Mouse (Mus musculus) liver, embryonic 11.5 days (tissue): ENCODE results near the gene Gm49405. TPM values are rescaled to one million over a fixed set of nuclear protein-coding genes. Genes with fewer than 3 reads are reported as not detected.
A peak's percentile ranks its signal among the peaks of the same experiment; 100 is the strongest.
"Not testable (repeated sequence)": the region's sequence is repeated elsewhere in the genome, so short reads cannot be mapped to it uniquely, and the experiment has no call there.

Experiments
- ATAC-seq: fragments of 200-750 bp; cut with Nextera tagmentation; replicated peaks from 2 replicates; pipeline ENCODE4 v1.8.0; 2017; ENCODE audit warnings: moderate number of reproducible peaks, mild to moderate bottlenecking, moderate TSS enrichment, moderate library complexity; ENCODE audit not compliant: low FRiP score
- DNase-seq: peaks from one replicate; pipeline ENCODE4 v3.0.0-alpha.2; 2017; ENCODE audit warnings: low spot score
- H3K27ac ChIP-seq: fragments of 300-500 bp; sonication (generic); 2 replicates; pipeline ENCODE4 v1.5.1; 2014; ENCODE audit warnings: mild to moderate bottlenecking, low read depth, low read length, control low read depth
- H3K27me3 ChIP-seq: fragments of 300-500 bp; sonication (generic); replicated peaks from 2 replicates; pipeline ENCODE4 v1.6.1; 2014; ENCODE audit warnings: low read length, mixed read lengths; ENCODE audit not compliant: control insufficient read depth, insufficient read depth
- H3K36me3 ChIP-seq: fragments of 300-500 bp; sonication (generic); 2 replicates; pipeline ENCODE4 v1.6.1; 2014; ENCODE audit warnings: mild to moderate bottlenecking, low read length, moderate library complexity, mixed read lengths; ENCODE audit not compliant: control insufficient read depth, insufficient read depth
- H3K4me1 ChIP-seq: fragments of 300-500 bp; sonication (generic); replicated peaks from 2 replicates; pipeline ENCODE4 v1.6.1; 2014; ENCODE audit warnings: low read length, mixed read lengths; ENCODE audit not compliant: control insufficient read depth, insufficient read depth
- H3K4me2 ChIP-seq: fragments of 300-500 bp; sonication (generic); 2 replicates; pipeline ENCODE4 v1.6.1; 2014; ENCODE audit warnings: mild to moderate bottlenecking, control low read depth, moderate library complexity
- H3K4me3 ChIP-seq: fragments of 300-500 bp; sonication (generic); 2 replicates; pipeline ENCODE4 v1.5.1; 2014; ENCODE audit warnings: low read depth, low read length, control low read depth
- H3K9ac ChIP-seq: fragments of 300-500 bp; sonication (generic); 2 replicates; pipeline ENCODE4 v1.6.1; 2014; ENCODE audit warnings: low read depth, low read length, control low read depth
- H3K9me3 ChIP-seq: fragments of 300-500 bp; sonication (generic); 2 replicates; pipeline ENCODE4 v1.6.1; 2016; ENCODE audit warnings: low read length, inconsistent platforms, mixed read lengths; ENCODE audit not compliant: control insufficient read depth
- WGBS: fragments of 180-500 bp; shearing (Covaris S2); extraction: QIAGEN DNeasy Blood & Tissue Kit; methylation state at CpG from one replicate; pipeline ENCODE4 v1.1.7; 2014; 5-methylcytosine and 5-hydroxymethylcytosine counted together
- polyA plus RNA-seq: library from polyadenylated mRNA; unstranded; fragments of >200 nt; fragmentation: Nextera tagmentation; extraction: Ambion mirVana; gene quantifications from 2 replicates; pipeline ENCODE4 v1.2.1, GENCODE M21; 2014

The Gm49405 gene
- polyA plus RNA-seq, 1 experiment from 2014 or later: 2.4 TPM

DNA sequence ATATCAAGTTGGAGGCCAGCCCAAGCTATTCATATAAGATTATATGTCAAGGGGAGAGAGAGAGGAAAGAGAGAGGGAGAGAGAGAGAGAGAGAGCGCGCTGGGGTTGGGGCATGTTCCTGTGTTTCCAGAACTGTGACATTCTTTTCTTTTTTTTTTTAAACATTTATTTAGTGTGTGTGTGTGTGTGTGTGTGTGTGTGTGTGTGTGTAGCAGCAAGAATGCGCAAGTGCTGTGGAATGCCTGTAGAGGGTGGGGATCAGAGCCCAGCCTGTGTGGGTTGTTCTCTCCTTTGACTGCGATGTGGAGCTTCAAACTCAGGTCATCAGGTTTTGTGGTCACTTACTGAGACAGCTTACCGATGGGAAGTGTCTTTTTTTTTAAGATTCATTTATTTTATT lies 40.2 kb upstream of the Gm49405 start:
- DNase-seq (no peak), ATAC-seq (no peak)
- Histone ChIP-seq H3K27ac (no peak overlapping the region), H3K36me3 (no peaks in the 10 kb centered on the region), H3K9ac (no peak overlapping the region), H3K9me3 (no peaks in the 10 kb centered on the region), H3K4me3 (no peak overlapping the region), H3K4me1 (no peaks in the 10 kb centered on the region), H3K27me3 (no peaks in the 10 kb centered on the region), H3K4me2 (no peak overlapping the region)
- WGBS: 76% methylated on average over 5 of the region's 5 CpGs

DNA sequence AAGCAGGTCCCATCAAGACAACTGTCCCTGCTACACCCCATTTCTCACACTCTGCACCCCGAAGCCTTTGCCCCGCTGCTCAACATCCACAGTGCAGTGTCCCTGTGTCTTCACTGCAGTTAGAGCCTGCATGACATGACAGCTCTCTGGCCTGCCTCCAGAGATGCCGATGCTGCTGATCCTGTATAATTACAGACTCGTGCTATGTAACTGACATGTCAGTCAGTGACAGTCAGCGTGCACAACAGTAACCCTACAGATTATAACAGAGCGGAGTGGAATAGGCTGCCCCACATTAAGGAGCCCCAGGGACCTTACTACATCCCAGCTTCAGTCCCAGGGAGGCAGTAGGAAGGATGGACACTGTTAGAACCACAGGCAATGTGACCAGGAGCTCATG lies 38.6 kb upstream of the Gm49405 start:
- not testable (repeated sequence) for H3K27ac ChIP-seq, ATAC-seq

GRCm38 (mm10) chr19:3962469-3962868 lies 38.0 kb upstream of the Gm49405 start:
- H3K9me3 ChIP-seq: no peaks in the 10 kb centered on the region
- peaks cover 3% of the 10 kb centered on the region for H3K4me1 ChIP-seq
- H3K27me3 ChIP-seq: no peaks in the 10 kb centered on the region
- H3K4me2 ChIP-seq: no peak overlapping the region
- no peak overlapping the region for H3K9ac ChIP-seq
- H3K4me3 ChIP-seq: no peak overlapping the region
- 18% methylated on average over 2 of the region's 2 CpGs for WGBS
- no peak overlapping the region for H3K27ac ChIP-seq
- ATAC-seq: no peak
- DNase-seq: no peak
- no peaks in the 10 kb centered on the region for H3K36me3 ChIP-seq

More for the DNA sequence above, 38.6 kb upstream of the Gm49405 start:
- H3K36me3 ChIP-seq, H3K4me1 ChIP-seq, H3K9me3 ChIP-seq, H3K4me3 ChIP-seq, H3K27me3 ChIP-seq, H3K9ac ChIP-seq, H3K4me2 ChIP-seq, DNase-seq: not testable (repeated sequence)
- 86% methylated on average over 6 of the region's 6 CpGs for WGBS

- peaks cover 3% of the 10 kb centered on the region for H3K4me1 ChIP-seq
- DNase-seq (no peak), ATAC-seq (no peak)
- H3K9ac ChIP-seq: no peak overlapping the region
- no peaks in the 10 kb centered on the region for H3K36me3 ChIP-seq
- no peaks in the 10 kb centered on the region for H3K27me3 ChIP-seq
- no peak overlapping the region for H3K27ac ChIP-seq
- WGBS: 65% methylated on average over 4 of the region's 4 CpGs
- no peak overlapping the region for H3K4me3 ChIP-seq
- no peak overlapping the region for H3K4me2 ChIP-seq
- H3K9me3 ChIP-seq: no peaks in the 10 kb centered on the region
These were observed 36.4 kb upstream of the Gm49405 start for GRCm38 (mm10) chr19:3964030-3964429.

DNA sequence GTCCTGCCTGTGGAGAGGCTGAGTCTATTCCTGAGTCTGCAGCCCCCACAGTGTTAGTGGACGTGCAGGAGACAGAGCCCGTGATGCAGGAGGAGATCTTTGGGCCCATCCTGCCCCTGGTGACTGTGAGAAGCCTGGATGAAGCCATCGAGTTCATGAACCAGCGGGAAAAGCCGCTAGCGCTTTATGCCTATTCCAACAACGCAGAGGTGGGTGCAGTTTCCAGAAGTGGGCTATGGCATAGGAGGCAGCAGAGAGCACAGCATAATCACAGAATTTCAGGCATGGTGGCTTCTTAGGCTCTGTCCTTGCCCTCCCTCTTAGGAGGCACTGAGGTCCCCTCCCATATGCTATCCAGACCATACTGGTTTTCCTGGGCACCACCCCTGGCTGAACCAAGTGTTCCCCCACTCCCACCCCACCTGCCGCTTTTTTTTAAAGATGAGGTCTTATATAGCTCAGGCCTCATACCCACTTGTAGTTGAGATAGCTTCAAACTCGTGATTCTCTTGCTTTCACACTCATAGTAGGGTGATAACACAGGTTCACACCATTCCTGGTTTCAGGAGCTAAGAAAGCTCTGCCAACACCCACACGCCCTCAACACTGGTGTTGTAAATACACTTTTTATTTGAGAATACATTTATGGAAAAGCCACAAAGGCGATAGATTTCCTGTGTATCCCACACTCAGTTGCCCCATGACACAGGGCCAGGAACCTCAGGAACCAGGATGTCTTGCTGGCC lies 33.9 kb upstream of the Gm49405 start:
- H3K9ac ChIP-seq: no peak overlapping the region
- H3K4me2 ChIP-seq: no peak overlapping the region

GRCm38 (mm10) chr19:3967258-3967657 lies 33.2 kb upstream of the Gm49405 start:
- no peaks in the 10 kb centered on the region for H3K27me3 ChIP-seq
- H3K4me3 ChIP-seq: no peak overlapping the region
- H3K4me1 ChIP-seq: peaks cover 4% of the 10 kb centered on the region
- no peak overlapping the region for H3K9ac ChIP-seq
- WGBS: 40% methylated on average over 3 of the region's 3 CpGs
- H3K4me2 ChIP-seq: no peak overlapping the region
- H3K36me3 ChIP-seq: no peaks in the 10 kb centered on the region
- DNase-seq (no peak), ATAC-seq (peak; percentile 34; the same call in 1 of the 2 replicates)
- no peak overlapping the region for H3K27ac ChIP-seq
- no peaks in the 10 kb centered on the region for H3K9me3 ChIP-seq

More for the DNA sequence above, 33.9 kb upstream of the Gm49405 start:
- peaks cover 3% of the 10 kb centered on the region for H3K4me1 ChIP-seq
- H3K9me3 ChIP-seq: no peaks in the 10 kb centered on the region
- ATAC-seq (no peak), DNase-seq (no peak)
- WGBS: 67% methylated on average over 11 of the region's 11 CpGs
- no peak overlapping the region for H3K27ac ChIP-seq
- no peak overlapping the region for H3K4me3 ChIP-seq
- H3K27me3 ChIP-seq: no peaks in the 10 kb centered on the region
- no peaks in the 10 kb centered on the region for H3K36me3 ChIP-seq

DNA sequence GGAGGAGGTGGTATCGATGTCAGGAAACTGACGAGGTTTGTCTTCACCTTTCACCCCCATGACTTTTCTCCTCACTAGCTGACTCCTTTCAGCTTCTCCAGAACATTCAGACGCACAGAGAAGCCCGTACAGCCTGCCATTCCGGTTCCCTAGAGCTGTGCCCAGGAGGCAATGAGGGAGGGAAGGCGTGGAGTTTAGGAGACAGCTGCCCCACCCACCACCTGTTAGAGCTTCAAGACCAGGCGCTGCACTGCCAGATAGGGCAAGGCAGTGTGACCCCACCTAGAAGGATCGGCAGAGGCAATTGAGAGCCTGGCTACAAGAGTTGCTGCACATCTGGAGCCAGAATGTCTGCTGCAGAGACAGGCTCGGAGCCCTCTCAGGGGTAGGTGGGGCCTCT lies 28.2 kb upstream of the Gm49405 start, which contains the start of gene Aldh3b2:
Gene Aldh3b2 (plus strand): TSS at position 100 of the 400 bp plus-strand sequence.
- Histone ChIP-seq H3K27ac (no peak within 1 kb of the TSS), H3K4me1 (peaks cover 8% of the 10 kb centered on the region), H3K4me2 (no peak within 1 kb of the TSS), H3K9me3 (no peaks in the 10 kb centered on the region), H3K36me3 (no peaks in the 10 kb centered on the region), H3K27me3 (no peaks in the 10 kb centered on the region), H3K9ac (no peak within 1 kb of the TSS), H3K4me3 (no peak within 1 kb of the TSS)
- 36% methylated on average over 9 of the region's 9 CpGs for WGBS
- no peak for DNase-seq
- peak; percentile 86 for ATAC-seq

DNA sequence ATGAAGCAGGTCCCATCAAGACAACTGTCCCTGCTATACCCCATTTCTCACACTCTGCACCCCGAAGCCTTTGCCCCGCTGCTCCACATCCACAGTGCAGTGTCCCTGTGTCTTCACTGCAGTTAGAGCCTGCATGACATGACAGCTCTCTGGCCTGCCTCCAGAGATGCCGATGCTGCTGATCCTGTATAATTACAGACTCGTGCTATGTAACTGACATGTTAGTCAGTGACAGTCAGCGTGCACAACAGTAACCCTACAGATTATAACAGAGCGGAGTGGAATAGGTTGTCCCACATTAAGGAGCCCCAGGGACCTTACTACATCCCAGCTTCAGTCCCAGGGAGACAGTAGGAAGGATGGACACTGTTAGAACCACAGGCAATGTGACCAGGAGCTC lies 25.8 kb upstream of the Gm49405 start:
- 83% methylated on average over 6 of the region's 6 CpGs for WGBS
- not testable (repeated sequence) for H3K27ac ChIP-seq, H3K27me3 ChIP-seq, DNase-seq, H3K4me3 ChIP-seq, H3K4me2 ChIP-seq, ATAC-seq, H3K9me3 ChIP-seq, H3K9ac ChIP-seq, H3K36me3 ChIP-seq, H3K4me1 ChIP-seq

DNA sequence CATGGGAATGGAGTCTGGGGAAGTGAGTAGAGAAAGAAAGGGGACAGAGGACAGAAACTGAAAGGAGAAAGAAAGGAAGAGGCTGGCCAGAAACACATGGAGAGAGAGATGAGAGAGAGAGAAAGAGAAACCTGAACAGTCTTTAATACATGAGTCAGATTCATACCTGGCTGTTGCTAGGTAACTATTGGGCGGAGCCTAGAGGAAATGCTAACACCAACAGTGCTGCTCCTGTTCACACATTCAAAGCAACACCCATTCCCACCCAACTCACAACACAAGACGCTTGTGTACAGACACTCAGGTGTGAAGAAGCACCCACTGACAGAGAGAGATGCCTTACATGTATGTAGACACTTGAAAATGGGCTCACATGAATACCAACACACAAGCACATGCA lies 24.6 kb upstream of the Gm49405 start:
- Histone ChIP-seq H3K9ac (no peak overlapping the region), H3K27ac (no peak overlapping the region), H3K27me3 (no peaks in the 10 kb centered on the region), H3K4me2 (no peak overlapping the region), H3K36me3 (no peaks in the 10 kb centered on the region), H3K4me1 (peaks cover 7% of the 10 kb centered on the region), H3K9me3 (no peaks in the 10 kb centered on the region), H3K4me3 (no peak overlapping the region)
- ATAC-seq (no peak), DNase-seq (no peak)
- 79% methylated on average over 2 of the region's 2 CpGs for WGBS
